Mouse (Mus musculus) embryonic facial prominence, embryonic 12.5 days (tissue): ENCODE data around the gene Vmn1r19. TPM values are rescaled to one million over a fixed set of nuclear protein-coding genes. Genes with fewer than 3 reads are reported as not detected.
"Not testable (repeated sequence)": the region's sequence is repeated elsewhere in the genome, so short reads cannot be mapped to it uniquely, and the experiment has no call there.

ENCODE experiments used
- ATAC-seq: fragments of 200-750 bp; cut with Nextera tagmentation; 2 replicates; pipeline ENCODE4 v1.8.0; 2017; ENCODE audit not compliant: insufficient number of reproducible peaks, insufficient read depth, low FRiP score, low TSS enrichment
- H3K27ac ChIP-seq: fragments of 300-500 bp; sonication (generic); 2 replicates; pipeline ENCODE4 v1.5.1; 2016; ENCODE audit warnings: mild to moderate bottlenecking
- H3K27me3 ChIP-seq: fragments of 300-500 bp; sonication (generic); 2 replicates; pipeline ENCODE4 v1.6.1; 2016; ENCODE audit warnings: mild to moderate bottlenecking, moderate library complexity
- H3K36me3 ChIP-seq: fragments of 300-500 bp; sonication (generic); 2 replicates; pipeline ENCODE4 v1.6.1; 2016; ENCODE audit warnings: mild to moderate bottlenecking
- H3K4me1 ChIP-seq: fragments of 300-500 bp; sonication (generic); 2 replicates; pipeline ENCODE4 v1.6.1; 2016
- H3K4me2 ChIP-seq: fragments of 300-500 bp; sonication (generic); replicated peaks from 2 replicates; pipeline ENCODE4 v1.6.1; 2016; ENCODE audit warnings: mild to moderate bottlenecking, moderate library complexity
- H3K4me3 ChIP-seq: fragments of 300-500 bp; sonication (generic); 2 replicates; pipeline ENCODE4 v1.5.1; 2016; ENCODE audit warnings: mild to moderate bottlenecking
- H3K9ac ChIP-seq: fragments of 300-500 bp; sonication (generic); 2 replicates; pipeline ENCODE4 v1.6.1; 2016; ENCODE audit warnings: mild to moderate bottlenecking, moderate library complexity
- H3K9me3 ChIP-seq: fragments of 300-500 bp; sonication (generic); 2 replicates; pipeline ENCODE4 v1.6.1; 2016; ENCODE audit warnings: mild to moderate bottlenecking, moderate library complexity
- WGBS: fragments of 180-500 bp; shearing (Covaris S2); methylation state at CpG from one replicate; pipeline ENCODE4 v1.1.7; 2016; 5-methylcytosine and 5-hydroxymethylcytosine counted together
- polyA plus RNA-seq: library from polyadenylated mRNA; unstranded; fragments of >200 nt; fragmentation: Nextera tagmentation; extraction: Ambion mirVana; gene quantifications from 2 replicates; pipeline ENCODE4 v1.2.1, GENCODE M21; 2016

Gene Vmn1r19
- not detected in 2 replicates for polyA plus RNA-seq

- WGBS: 64% methylated on average over 3 of the region's 3 CpGs
- H3K4me2 ChIP-seq, H3K4me3 ChIP-seq, H3K27me3 ChIP-seq, H3K9ac ChIP-seq, ATAC-seq, H3K4me1 ChIP-seq, H3K9me3 ChIP-seq, H3K27ac ChIP-seq, H3K36me3 ChIP-seq: not testable (repeated sequence)
These were observed at the start of gene Vmn1r19 for GRCm38 (mm10) chr6:57403480-57403879. TSS of gene Vmn1r19 (plus strand) at chr6:57403780.

- H3K9me3 ChIP-seq: no peaks in the 10 kb centered on the region
- no peaks in the 10 kb centered on the region for H3K36me3 ChIP-seq
- no peak overlapping the region for H3K4me2 ChIP-seq
- no peak overlapping the region for H3K27ac ChIP-seq
- H3K4me3 ChIP-seq: no peak overlapping the region
- no peak overlapping the region for H3K9ac ChIP-seq
- no peak for ATAC-seq
- no peaks in the 10 kb centered on the region for H3K4me1 ChIP-seq
- H3K27me3 ChIP-seq: no peaks in the 10 kb centered on the region
- 81% methylated on average over 2 of the region's 2 CpGs for WGBS
These were observed 46.7 kb upstream of the Vmn1r19 start for GRCm38 (mm10) chr6:57356864-57357263.

GRCm38 (mm10) chr6:57363627-57364026, 40.0 kb upstream of the Vmn1r19 start, which contains the start of gene Vmn1r17:
TSS of gene Vmn1r17 (minus strand) at chr6:57363727.
- ATAC-seq: no peak
- WGBS: 83% methylated on average over 1 of the region's 1 CpGs
- Histone ChIP-seq H3K36me3 (no peaks in the 10 kb centered on the region), H3K27ac (no peak within 1 kb of the TSS), H3K9ac (no peak within 1 kb of the TSS), H3K27me3 (no peaks in the 10 kb centered on the region), H3K4me1 (no peaks in the 10 kb centered on the region), H3K9me3 (no peaks in the 10 kb centered on the region), H3K4me3 (no peak within 1 kb of the TSS), H3K4me2 (no peak within 1 kb of the TSS)

GRCm38 (mm10) chr6:57365866-57366265, 37.7 kb upstream of the Vmn1r19 start:
- not testable (repeated sequence) for ATAC-seq, H3K27ac ChIP-seq, H3K4me1 ChIP-seq, H3K9me3 ChIP-seq, H3K4me2 ChIP-seq, H3K36me3 ChIP-seq, H3K27me3 ChIP-seq, H3K9ac ChIP-seq, H3K4me3 ChIP-seq
- WGBS: 89% methylated on average over 1 of the region's 1 CpGs

- no peaks in the 10 kb centered on the region for H3K27me3 ChIP-seq
- no peak overlapping the region for H3K4me3 ChIP-seq
- H3K27ac ChIP-seq: no peak overlapping the region
- H3K9ac ChIP-seq: no peak overlapping the region
- H3K36me3 ChIP-seq: no peaks in the 10 kb centered on the region
- 81% methylated on average over 1 of the region's 1 CpGs for WGBS
- no peaks in the 10 kb centered on the region for H3K4me1 ChIP-seq
- no peaks in the 10 kb centered on the region for H3K9me3 ChIP-seq
- ATAC-seq: no peak
- no peak overlapping the region for H3K4me2 ChIP-seq
These were observed 36.1 kb upstream of the Vmn1r19 start for GRCm38 (mm10) chr6:57367496-57367895.

- H3K9ac ChIP-seq: no peak within 1 kb of the TSS
- no peak within 1 kb of the TSS for H3K27ac ChIP-seq
- no peak within 1 kb of the TSS for H3K4me2 ChIP-seq
- ATAC-seq: no peak
- no peak within 1 kb of the TSS for H3K4me3 ChIP-seq
- H3K4me1 ChIP-seq: no peaks in the 10 kb centered on the region
- H3K27me3 ChIP-seq: no peaks in the 10 kb centered on the region
- H3K9me3 ChIP-seq: no peaks in the 10 kb centered on the region
- H3K36me3 ChIP-seq: no peaks in the 10 kb centered on the region
These were observed 7.9 kb upstream of the Vmn1r19 start, which contains the start of gene Vmn1r18 for GRCm38 (mm10) chr6:57395683-57396082. TSS of gene Vmn1r18 (minus strand) at chr6:57395783.

- H3K9me3 ChIP-seq: no peaks in the 10 kb centered on the region
- no peak for ATAC-seq
- no peak within 1 kb of the TSS for H3K27ac ChIP-seq
- H3K4me2 ChIP-seq: no peak within 1 kb of the TSS
- no peak within 1 kb of the TSS for H3K4me3 ChIP-seq
- H3K27me3 ChIP-seq: no peaks in the 10 kb centered on the region
- no peaks in the 10 kb centered on the region for H3K36me3 ChIP-seq
- H3K9ac ChIP-seq: no peak within 1 kb of the TSS
- H3K4me1 ChIP-seq: no peaks in the 10 kb centered on the region
- WGBS: 74% methylated on average over 1 of the region's 1 CpGs
These were observed 25.1 kb downstream of the Vmn1r19 start, which contains the start of gene Vmn1r20 for GRCm38 (mm10) chr6:57428630-57429029. TSS of gene Vmn1r20 (plus strand) at chr6:57428930.

GRCm38 (mm10) chr6:57431196-57431595, 27.6 kb downstream of the Vmn1r19 start:
- Histone ChIP-seq H3K27ac (no peak overlapping the region), H3K9ac (no peak overlapping the region), H3K4me2 (no peak overlapping the region), H3K27me3 (no peaks in the 10 kb centered on the region), H3K4me1 (no peaks in the 10 kb centered on the region), H3K9me3 (no peaks in the 10 kb centered on the region), H3K36me3 (no peaks in the 10 kb centered on the region), H3K4me3 (no peak overlapping the region)
- 71% methylated on average over 1 of the region's 1 CpGs for WGBS
- no peak for ATAC-seq

Other genes with a start within 250 kb of the Vmn1r19 start
- not detected in 2 replicates for gene Vmn1r12, start 246.9 kb upstream of the Vmn1r19 start, polyA plus RNA-seq
- gene Vmn1r13, start 200.5 kb upstream of the Vmn1r19 start, polyA plus RNA-seq: not detected in 2 replicates
- not detected in 2 replicates for gene Vmn1r14, start 172.1 kb upstream of the Vmn1r19 start, polyA plus RNA-seq
- not detected in 2 replicates for gene Vmn1r15, start 145.8 kb upstream of the Vmn1r19 start, polyA plus RNA-seq
- not detected in 2 replicates for gene Vmn1r16, start 74.3 kb upstream of the Vmn1r19 start, polyA plus RNA-seq
- gene Vmn1r17, start 40.1 kb upstream of the Vmn1r19 start, polyA plus RNA-seq: not detected in 2 replicates
- gene Vmn1r18, start 8.0 kb upstream of the Vmn1r19 start, polyA plus RNA-seq: not detected in 2 replicates
- not detected in 2 replicates for gene Vmn1r20, start 25.1 kb downstream of the Vmn1r19 start, polyA plus RNA-seq
- 4.3 and 5.2 TPM in 2 replicates for gene Ppm1k, start 131.7 kb downstream of the Vmn1r19 start, polyA plus RNA-seq
- gene Herc6, start 177.2 kb downstream of the Vmn1r19 start, polyA plus RNA-seq: 1.9 and 2.5 TPM in 2 replicates